Mouse (Mus musculus) heart, adult 2 months (tissue): ENCODE data around the gene 1700001L19Rik.

Experiments
- CTCF ChIP-seq: fragments of 200-600 bp; IDR thresholded peaks from 2 replicates; pipeline ENCODE4 v1.8.1; 2022; ENCODE audit warnings: antibody characterized with exemption, mild to moderate bottlenecking, moderate library complexity
- EP300 ChIP-seq: fragments of 200-500 bp; IDR thresholded peaks from 2 replicates; pipeline ENCODE4 v1.6.1; 2011; ENCODE audit warnings: low read depth, low read length, control low read depth; ENCODE audit not compliant: insufficient read depth

GRCm38 (mm10) chr13:68572966-68573913, 24.0 kb upstream of the 1700001L19Rik start:
- TF ChIP-seq CTCF (no peak), EP300 (no peak)
